Mouse (Mus musculus): ENCODE data around the gene Tnfrsf13b.

DNA sequence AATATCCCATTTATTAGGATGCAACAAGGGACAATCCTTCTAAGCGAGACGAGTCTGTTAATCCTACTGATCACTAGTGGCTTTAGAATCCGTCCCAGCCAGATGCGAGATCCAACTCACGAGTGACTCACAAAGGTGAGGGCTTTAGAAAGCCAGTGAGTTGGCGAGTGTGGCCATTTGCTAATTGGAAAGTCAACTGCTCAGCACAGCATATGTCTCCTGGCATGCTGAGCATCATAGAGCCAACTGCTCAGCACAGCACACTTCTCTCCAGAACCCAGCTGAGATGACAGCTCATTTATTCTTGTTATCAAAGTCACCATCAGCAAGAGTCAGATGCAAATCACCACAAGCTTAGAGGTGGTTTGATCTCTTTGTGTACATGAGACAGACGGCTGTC, 36.4 kb upstream of the Tnfrsf13b start:
- TF ChIP-seq CTCF (conservative IDR thresholded peaks at IDR 0.05; ENCODE audit: low read length) (no peak), POU5F1 (IDR thresholded peaks at IDR 0.05; ENCODE audit: borderline replicate concordance, low read length) (no peak), NANOG (IDR thresholded peaks at IDR 0.05; ENCODE audit: borderline replicate concordance, low read length) (no peak)

All from E14TG2a.4 (cell line).